Mouse (Mus musculus): Measurements from ENCODE around the gene Cplx3. TPM values are rescaled to one million over a fixed set of nuclear protein-coding genes. Genes with fewer than 3 reads are reported as not detected.

Cplx3 gene
- total RNA-seq (2021), result not detected

DNA sequence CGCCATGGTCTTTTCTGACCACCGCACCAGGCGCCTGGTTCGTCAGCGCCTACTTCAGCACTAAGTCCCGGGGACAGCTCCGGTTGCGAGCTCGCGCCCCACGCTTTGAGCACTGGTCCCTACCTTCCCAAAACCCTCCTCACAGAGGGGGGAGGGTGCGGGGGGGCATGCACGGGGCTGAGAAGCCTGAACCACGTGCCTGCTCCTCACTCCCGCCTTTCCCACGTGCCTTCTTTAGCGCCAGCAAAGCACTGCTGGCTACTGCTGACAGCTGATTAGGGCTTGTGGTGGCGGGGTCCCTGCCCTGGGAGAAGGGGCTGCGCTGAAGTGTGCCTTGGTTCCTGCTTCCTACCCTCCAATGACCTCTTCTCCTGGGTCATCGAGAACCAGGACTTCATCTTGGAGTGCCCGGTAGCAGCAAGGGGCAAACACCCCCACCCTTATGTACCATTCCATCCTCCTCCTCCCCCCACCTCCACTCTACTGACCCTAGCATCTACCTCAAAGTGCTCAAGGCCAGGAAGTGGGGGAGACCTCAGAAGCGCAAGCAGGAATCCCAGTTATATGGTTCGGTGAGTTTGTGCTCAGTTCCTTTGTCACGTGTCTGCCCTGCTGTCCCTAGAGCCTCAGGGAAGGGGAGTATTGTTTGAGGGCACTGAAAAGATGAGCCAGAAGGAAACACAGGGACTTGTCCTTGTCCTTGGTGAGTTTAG is at the start of gene Cplx3:
Gene Cplx3, minus strand, starts transcription at position 143 of the 713 bp plus-strand sequence.
- DNase-seq, result peak; percentile 79

DNA sequence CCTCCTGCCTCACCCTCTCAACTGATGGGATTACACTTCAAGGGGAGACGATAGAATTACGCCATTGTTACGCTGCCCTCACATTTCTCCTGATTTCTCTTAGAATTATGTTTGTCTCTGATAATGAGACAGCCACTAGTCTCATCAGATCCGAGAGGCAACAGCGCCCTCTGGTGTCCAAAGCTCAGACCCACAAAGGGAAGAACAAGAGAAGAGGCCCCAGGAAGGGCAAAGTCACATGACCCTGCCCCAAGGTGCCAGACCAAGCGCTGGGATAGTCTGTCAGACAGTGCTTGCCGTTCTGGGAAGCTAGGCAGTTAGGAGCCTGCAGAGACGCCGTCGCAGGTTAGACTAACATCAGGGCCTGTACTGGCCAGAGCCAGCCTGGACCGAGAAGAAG is 49.7 kb upstream of the Cplx3 start:
- peak; percentile 98 for DNase-seq

- no peak for DNase-seq
These were observed 48.9 kb upstream of the Cplx3 start for GRCm38 (mm10) chr9:57654966-57655365.

- no peak for DNase-seq
These were observed 47.2 kb upstream of the Cplx3 start, which contains the start of gene Csk for GRCm38 (mm10) chr9:57653283-57653682. Csk (minus strand) TSS chr9:57653631.

DNA sequence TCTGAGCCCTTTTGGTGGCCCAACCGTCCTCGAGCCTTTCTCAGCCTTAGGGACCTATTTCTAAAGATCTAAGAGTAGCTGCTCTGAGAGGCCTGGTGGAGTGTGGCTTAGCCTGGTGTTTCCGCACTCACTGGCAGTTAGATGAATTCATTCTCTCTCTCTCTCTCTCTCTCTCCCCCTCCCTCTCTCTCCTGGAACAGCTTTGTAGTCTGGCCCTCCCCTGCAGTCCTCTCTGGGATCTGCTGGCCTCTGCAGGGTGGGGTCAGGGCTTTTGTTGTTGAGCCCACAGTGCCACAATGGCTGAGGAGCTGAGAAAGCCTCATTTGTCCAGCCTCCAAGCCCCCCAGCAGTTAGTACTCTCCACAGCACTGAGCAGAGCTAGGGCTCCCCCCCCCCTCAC is 46.8 kb upstream of the Cplx3 start:
- DNase-seq, result no peak

DNA sequence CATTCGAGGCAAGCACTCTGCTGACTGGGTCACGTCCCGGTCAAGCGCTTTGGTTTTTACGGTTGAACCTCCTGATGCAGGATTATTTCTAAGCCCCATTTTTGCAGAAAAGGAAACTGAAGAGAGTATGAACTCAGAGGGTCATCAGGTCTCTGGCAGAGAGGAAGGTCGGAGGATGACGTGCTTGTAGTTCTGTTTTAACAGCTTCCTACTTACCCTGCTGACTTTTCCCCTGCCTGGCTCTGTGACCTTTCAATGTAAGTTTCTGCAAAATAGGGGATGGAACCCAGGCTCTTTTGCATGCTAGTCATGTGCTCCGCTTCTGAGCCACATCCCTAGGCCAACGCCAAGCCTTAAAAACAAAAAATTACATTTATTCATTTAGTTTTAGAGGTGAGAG is 46.3 kb upstream of the Cplx3 start:
- DNase-seq, result no peak

DNA sequence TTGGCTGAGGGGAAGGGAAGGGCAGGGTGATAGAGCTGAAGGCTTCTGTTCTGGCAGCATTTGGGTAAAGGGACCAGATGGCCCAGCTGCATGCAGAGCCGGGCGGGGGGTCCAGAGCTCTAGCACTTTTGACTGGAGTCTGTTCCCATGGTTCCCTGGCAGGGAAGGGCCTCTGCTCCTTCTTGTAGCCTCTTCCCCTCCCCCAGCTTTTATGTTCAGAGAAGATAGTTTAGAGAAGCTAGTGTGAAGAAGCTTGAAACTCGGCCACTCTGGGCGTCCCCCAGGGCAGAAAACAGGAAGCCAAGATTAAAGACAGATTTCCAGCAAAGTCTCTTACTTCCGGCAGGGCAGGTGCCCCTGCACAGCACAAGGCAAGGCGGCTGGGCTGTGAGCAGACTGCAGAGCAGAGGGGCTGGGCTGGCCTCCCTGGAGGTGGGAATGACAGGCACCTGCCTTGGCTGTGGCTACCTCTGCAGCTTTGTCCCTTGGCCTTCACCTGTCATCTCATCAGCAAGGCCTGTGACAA is 44.8 kb upstream of the Cplx3 start:
- DNase-seq, result no peak

GRCm38 (mm10) chr9:57650130-57650785 is 44.2 kb upstream of the Cplx3 start:
- no peak for DNase-seq

GRCm38 (mm10) chr9:57647286-57648108 is 41.4 kb upstream of the Cplx3 start:
- no peak for DNase-seq

DNA sequence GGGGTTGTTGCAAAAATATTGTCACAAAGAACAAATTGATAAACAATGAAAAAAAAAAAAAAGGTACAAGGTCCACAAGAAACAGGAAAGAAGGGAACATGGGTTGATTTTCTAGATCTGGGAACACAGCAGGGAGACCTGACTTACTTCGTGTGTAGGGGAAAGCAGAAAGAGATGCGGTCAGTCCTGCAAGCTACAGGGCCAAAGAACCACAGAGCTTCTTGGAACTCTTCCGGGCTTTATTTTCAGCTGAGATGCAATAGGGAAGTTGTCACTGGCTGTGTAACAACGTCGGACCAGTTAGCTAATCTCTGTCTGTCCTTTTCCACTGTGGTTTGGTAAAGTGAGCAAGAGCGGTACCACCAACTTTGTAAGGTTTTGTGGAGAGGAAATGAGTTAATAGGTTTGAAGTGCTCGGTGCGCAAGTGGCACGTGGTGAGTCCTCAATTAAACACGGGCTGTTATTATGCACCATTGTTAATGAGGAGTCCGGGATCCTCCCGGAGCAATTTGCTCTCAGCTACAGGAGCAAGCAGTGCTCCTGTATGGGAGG is 40.5 kb upstream of the Cplx3 start:
- DNase-seq, result no peak

DNA sequence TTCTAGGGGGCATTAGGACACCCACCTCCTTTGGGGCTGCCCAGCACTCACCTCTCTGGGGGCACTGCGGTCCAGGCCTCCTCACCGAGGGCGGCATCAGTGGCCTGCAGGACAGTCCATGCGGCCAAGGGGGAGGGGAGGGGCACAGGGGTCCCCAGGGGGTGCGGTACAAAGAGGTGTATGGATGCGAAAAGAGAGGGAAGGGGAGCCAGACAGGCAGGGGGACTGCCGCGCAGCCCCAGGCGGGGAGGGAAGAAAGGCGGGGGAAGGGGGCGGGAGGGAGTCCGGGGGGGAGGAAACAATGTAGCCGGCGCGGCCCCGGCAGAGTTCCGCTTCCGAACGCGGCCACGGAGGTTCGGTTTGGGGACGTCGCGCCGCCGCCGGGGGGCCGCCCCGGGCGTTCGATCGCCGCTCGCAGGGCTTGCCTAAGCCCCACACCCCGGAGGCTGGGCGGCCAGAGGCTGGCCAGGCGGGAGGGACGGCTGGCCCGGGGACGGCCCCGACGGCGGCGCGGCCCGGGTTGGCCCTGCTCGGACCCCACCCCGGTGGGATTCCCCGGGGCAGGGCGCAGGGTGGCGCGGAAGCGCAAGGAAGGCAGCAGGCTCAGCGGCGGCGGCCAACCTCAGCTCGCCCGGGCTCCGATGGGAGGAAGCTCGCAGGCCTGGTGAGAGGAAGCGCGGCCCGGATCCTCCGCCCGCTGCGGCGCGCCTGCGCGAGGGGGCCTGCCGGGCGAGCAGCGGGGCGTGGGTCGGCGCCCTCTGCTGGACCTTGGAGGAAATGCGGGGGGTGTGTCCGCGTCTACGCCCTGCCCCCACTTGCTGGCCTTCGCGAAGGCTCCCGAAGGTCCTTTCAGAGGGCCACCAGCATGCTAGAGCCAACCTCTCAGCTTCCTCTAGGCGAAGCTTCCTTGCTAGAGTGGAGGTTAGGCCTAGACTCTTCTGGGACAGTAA is 39.1 kb upstream of the Cplx3 start:
- DNase-seq, result peak; percentile 97

- DNase-seq, result no peak
These were observed 38.4 kb upstream of the Cplx3 start for GRCm38 (mm10) chr9:57644442-57644943.

DNA sequence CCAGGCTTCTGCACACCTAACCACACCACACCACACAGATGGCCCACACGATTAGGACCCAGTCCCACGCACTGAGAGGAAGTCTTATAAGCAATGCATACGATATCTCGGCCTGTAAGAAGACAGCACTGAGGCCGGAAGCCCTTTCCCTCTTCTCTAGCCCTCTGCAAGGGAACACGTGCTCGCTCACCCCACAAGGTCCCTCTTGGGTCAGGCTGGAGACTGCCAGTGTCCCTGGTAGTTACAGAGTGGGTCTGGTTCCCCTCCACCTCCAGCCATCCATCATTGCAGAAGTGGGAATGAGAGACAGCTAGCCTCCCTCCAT is 37.7 kb upstream of the Cplx3 start:
- DNase-seq, result no peak

- DNase-seq, result no peak
These were observed 37.2 kb upstream of the Cplx3 start for GRCm38 (mm10) chr9:57643169-57643855.

DNA sequence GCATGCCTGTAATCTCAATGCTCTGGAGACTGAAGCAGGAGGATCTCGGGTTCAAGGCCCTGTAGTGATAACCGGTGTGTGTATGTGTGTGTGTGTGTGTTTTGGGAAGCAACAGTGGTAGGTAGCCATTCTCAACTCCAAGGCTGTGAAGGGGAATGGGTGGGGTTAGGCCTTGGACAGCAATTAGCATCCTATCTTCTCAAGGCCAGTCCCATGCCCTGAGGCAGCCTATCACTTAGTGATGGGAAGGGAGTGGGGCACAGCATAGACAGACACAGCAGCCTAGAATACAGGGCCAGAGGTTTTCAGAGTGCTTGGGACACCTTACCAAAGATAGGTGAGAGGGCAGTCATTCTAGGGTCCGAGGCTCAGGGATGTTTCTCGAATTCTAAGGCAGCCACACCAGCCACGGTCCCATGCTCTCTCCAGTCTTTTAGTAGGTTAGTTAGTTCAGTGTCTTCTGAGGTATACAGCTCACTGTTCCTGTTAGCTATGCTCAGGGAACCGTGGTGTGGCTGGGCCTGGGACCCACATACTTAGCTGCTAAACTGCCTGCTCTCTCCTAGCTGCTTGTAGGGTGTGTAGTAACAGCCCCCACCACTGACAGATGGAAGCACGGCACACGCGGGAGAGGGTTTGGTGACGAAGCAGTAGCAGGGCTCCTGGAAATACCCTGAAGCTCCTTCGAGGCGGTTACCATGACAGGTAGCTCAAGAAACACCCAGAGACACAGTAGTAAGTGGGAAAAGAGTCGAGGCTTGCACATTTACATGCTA is 35.9 kb upstream of the Cplx3 start:
- DNase-seq, result no peak

GRCm38 (mm10) chr9:57641022-57641421 is 34.9 kb upstream of the Cplx3 start:
- no peak for DNase-seq

DNA sequence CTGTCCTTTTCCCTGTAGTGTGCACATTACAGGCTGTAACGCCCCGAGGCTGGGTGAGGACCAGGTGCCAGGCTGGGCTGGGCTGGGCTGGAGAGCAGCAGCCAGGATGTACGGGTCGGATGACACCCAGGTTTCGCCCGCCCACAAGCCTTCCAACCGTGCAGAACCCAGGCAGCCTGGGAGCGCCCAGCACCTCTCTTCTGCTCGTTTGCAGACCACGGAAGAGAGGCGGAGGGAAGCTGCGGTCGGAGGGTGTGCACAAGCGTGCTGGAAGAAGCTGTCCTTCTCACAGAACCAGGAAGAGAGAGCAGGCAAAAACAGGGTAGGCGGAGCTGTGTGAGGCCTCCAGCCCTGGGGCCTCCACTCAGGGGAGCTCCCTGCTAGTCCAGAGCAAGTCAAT is 34.3 kb upstream of the Cplx3 start:
- peak; percentile 51 for DNase-seq

DNA sequence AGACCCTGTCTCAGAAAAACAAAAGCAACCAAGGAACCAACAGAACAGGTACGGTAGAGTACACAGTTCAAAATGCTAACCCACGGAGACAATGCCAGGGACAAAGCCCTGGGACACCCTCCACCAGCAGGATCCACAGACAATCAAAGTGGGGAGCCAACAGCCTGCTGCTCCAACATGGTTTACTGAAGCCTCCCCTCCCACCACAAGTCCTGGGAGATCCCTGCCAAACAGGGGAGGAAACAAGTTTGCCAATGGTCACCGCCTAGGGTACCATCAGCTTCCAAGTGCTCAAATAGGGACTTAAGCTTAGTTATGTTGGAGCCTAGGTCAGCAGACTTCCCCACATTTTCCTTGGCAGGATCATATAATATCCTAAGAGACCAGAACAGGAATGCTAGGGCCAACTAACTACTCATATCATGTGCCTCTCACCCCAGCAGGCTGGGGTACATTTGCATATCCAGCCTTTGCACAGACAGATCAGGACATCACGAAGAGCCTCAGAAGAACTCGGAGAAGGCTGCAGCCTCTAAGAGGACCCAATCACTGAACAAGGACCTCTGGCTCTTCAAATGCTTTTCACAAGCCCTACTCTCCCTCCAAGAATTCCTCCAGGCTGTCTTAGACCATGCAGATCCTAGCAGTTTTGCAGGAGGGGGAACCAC is 33.7 kb upstream of the Cplx3 start:
- no peak for DNase-seq

DNA sequence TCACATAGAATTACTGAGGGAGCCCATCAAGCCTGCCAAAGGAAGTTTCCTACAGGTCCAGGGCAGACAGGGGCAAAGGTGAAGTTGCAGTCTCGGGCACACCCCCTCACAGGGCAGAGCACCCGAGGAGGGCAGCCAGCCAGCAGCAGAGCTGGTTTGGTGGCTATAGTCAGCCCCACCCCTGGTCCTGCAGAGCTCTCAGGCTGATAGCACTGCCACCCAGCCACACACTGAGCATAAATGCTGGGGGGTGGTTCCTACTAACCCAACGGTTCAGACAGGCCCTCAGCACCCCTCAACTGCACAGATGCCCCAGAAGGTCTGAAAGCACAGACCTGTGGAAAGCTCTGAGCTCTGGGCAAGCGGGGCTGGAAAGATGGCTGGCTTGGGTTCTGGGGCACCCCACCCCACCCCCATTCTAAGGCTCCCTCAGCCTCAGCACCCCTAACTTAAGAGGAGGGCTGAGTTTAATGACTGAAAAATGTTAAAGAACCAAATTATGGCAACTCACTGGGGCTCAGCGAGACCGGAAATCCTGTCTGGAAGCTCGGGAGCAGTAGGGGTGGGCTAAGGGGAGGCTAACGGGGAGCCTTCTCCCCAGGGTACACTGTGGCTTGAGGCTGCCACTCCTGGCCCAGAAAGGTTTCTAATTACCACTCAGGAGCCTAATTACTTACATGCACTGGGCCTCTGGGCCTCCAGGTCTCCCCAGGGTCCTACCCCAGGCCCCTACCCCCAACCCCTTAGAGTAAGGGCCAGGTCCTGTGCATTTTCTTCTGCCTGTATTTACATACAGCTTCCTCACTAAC is 32.8 kb upstream of the Cplx3 start:
- DNase-seq, result peak; percentile 54
